Mouse (Mus musculus) G1E-ER4 (cell line): ENCODE results near the gene Peak1. TPM values are rescaled to one million over a fixed set of nuclear protein-coding genes. Genes with fewer than 3 reads are reported as not detected.

Experiments
- GATA1 ChIP-seq: IDR thresholded peaks from one replicate; pipeline ENCODE4 v1.8.0; 2012; ENCODE audit warnings: low read length, inconsistent platforms
- polyA plus RNA-seq: library from polyadenylated mRNA; stranded (reverse); fragments of >175 nt; gene quantifications from 2 replicates; pipeline ENCODE4 v1.2.3, GENCODE M21; 2012

Gene Peak1
- polyA plus RNA-seq, 1 experiment, result 1.8 TPM

DNA sequence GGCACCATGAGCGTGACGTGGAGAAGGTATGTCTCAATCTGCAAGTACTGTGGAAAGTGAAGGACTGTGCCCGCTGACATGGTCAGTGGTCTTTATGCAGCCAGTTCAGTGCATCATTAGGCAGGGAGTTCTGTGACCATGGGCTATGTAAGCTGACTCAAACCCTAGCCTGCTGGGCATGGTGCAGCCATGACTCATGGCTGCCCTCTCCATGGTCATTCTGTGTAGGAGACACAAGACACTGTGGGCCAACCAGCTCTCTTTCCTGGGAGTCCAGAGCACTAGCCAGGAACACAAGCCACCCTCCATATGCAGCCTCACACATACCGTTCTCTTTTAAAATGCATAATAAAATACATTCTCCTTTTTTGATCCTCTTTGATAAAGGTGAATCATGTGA is 213.6 kb downstream of the Peak1 start:
- no peak for TF ChIP-seq GATA1

DNA sequence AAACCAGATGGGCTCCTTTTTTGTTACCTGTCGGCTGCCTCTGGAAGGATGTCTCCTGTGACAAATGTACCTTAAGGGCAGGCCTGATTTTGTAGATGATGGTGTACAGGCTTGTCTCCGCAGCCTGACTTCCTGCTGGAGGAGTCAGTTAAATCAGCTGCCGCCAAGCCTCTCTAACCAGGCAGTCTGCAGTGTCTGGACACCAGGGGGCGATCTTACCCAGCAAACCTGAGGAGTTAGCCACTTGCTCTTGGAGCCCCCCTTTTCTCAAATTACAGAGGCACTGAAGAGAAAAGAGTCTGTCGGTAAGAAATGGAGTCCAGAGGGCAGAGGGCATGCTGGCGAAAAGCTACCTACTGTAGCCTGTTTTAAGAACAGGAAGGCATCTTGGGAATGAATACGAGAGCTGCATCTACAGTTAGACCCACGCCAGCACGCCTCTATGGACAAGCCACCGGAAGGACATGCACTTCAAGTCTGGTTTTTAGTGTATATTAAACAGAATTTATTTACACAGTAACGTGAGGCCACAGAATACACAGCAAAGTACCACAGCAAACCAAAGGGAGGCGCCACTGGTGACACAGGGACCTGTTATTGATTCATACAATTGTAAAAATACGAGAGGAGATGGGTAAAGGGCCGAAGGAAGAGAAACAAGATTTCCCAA is 217.1 kb downstream of the Peak1 start:
- no peak for TF ChIP-seq GATA1

DNA sequence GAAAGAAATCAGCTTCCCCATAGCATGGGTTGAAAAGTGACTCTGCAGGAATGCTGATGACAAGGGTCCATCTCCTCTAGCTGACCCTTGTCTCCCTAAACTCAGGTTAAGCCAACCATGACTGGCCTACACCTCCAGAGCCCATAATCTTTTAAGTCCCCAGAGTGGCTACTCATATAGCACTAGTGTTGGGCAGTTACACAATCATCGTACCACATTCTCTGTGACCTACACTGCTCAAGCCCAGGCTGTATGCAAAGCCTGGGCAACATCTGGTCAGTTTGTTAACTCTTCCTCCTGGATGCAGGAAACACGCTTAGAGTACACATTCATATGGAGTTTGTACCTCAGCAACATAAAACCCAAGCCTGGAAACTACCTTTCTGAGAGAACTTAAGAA is 217.7 kb downstream of the Peak1 start:
- no peak for TF ChIP-seq GATA1

DNA sequence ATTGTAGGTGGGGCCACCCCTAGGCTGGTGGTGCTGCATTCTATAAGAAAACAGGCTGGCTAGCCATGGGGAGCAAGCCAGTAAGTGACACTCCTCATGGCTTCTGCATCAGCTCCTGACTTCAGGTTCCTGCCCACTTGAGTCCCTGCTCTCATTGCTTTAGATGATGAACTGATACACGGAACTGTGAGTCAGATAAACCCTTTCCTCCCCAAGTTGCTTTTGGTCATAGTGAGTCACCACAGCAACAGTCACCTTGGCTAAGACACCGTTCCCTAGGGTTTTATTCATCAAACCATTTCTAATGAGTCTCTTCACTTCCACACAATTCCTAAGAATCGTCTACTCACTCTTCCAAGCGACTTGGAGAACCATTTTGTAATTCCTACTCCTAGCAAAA is 220.9 kb downstream of the Peak1 start:
- no peak for TF ChIP-seq GATA1

DNA sequence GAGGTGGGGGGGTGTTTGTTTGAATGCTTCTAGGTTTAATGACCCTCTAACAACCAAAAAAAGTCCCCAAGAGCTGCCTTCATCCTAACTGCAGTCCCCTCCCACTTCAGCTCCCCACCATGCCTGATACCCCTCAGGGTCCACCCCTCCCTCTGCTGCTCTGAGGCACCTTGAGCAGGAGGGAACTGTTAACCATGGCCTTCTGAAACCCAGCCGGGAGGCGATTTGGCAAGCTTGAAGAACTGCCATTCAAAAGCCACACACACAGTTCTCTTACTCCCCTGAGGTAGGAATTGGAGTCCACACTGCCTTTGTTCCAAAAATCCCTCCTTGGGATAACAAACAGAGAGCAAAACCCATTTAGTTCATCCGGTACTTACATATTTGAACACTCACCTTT is 222.7 kb downstream of the Peak1 start:
- TF ChIP-seq GATA1, result no peak

DNA sequence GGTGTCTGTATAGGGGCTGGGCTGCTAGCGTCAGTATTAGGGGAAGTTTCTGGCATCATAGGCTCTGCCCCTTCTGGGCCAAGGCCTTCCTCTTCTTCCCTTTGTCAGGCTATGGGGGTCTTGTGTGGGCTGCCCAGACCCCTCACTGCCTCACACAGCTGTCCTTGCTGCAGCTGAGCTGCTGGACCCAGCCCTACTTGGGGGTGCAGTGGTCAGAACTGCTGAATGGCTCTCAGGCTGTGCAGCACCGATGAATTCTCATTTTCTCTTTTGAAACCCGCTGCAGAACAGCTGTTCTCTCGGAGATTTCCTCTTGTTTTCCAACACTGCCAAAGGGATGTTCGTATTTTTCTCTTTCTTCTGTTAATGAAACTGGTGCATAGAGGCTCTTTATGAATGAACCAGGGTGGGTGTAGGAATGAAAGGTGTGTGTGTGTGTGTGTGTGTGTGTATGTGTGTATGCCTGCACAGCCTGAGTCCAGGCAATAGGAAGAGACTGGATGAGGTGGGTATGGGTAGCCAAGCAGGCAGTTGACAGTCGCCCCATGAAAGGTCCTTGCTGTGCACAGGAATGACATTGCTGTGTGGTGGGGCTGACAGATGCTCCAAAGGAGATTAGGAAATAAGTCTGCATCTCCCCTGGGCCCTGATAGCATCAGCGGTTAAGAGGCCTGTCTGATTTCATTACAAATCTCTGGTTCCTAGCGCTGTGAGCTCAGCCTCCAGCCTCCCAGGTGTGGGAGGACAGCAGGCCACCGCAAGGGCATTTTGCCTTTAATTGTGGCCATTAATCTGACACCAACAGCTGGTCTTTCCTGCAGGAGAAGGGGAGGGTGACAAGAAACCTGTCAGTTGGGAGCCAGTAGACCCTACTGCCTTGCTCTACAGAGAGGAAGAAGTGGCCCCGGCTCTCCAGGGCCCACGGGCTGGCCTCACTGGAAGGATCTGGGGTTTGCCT is 226.1 kb downstream of the Peak1 start:
- TF ChIP-seq GATA1, result no peak

DNA sequence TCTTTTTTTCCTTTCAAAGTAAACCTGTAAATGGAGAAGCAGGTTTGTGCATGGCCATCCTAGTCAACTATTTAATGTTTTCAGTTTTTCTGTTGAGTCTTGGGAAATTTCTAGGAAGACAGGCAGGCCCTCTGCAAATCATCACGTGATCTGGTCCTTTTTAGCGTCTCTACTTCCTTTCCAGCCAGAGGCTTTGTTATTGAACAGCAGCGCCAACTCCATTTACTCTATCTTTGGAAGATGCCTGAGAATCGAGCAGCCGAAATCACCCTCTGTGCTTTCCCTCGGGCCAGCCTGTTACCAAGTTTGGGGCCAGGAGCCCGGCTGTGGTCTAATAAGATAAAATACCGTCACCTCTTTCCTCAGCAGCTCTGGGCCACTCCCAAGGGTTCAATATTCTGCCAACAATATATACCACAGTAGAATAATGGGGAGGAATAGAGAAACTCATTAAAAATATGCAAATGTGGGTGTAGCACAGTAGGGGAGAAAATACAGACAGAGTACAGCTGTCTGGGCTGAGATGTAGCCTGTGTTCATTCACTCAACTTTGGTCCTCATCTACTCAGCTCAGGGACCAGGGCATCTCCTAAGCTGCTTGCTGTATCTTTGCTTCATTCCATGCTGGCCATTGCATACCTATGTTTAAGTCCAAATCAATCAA is 237.6 kb downstream of the Peak1 start:
- no peak for TF ChIP-seq GATA1

DNA sequence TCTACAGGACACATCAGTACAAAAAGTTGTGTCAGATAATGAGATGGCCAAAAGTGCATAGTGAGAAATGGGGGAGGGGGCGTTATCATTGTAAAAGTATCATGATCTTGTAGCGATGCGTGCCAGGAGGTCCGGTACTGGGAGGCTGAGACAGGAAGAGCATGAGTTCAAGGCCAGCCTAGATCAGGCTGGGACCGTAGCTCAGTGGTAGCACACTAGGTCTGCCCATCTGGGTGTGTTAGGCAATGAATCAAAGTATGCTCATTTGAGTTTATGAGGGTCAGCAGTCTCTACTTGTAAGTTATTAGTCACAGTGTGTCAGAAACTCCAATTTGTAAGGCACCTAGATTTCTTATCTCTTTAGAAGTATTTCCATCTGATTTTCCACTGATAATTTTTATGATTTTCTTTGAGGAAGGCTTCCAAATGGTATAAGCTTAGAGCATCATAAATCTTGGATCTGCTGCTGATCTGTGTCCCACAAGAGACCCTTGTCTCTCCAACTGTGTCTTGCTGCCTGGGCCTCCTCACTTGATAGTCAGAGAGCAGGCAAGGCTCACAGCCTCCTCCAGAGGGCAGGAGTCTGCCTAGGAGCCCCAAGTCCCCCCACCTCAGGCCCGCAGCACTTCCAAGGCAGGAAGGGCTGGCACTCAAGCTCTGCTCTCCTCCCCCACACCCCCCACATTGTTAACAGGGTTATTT is 238.3 kb downstream of the Peak1 start:
- TF ChIP-seq GATA1, result no peak

DNA sequence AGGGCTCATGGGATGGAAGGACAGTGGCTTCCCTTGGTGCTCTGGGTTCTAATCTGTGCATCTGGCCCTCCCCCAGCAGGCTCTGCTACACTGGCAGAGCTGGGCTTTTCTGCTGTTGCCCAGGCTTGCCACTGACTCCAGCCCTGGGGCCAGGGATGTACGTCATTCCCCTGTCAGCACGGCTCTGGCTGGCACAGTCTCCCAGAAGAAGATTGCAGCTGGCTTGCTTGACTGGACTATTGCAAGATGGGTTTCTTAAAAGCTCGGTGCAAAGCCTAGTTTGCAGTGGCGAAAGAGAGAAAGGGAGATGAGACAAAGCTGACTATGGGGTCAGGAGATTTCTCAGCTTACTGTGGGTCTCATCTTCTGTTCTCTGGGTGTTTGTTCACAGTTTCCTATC is 240.5 kb downstream of the Peak1 start:
- no peak for TF ChIP-seq GATA1

DNA sequence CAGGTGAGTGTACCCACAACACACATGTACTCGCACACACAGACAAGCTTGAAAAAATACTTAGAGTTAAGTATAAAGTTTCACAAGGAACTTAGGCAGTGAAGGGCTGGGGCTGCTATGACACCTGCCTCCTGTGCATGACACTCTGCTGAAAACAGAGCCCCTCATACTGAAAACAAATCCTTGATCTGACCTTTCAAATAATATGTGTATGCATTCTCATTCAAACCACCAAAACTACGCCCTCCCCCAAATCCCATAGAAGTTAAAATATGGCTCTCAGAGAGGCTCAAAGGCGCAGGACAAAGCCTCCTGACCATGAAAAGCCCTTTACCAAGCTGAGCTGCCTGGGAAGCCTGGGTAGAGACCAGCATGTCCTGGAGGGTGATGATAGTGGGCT is 242.6 kb downstream of the Peak1 start:
- TF ChIP-seq GATA1, result no peak

DNA sequence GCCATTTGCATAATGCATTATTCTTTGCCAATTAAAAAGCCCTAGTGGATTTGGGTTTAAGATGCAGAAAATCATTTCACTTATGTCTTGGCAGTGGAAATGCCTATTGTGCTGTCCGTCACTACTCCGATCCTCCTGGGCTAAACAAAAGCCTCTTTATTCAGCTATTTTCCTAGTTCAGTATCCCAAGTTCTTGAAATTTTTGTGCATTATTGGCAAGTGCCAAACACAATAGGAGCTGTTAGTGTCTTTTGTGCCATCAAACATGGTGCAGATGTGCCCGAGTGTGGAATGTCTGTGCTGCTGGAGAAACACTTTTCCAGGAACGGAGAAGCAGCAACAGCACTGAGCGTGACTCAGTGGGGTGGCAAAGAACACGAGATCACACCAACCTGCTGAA is 250.2 kb downstream of the Peak1 start:
- no peak for TF ChIP-seq GATA1

DNA sequence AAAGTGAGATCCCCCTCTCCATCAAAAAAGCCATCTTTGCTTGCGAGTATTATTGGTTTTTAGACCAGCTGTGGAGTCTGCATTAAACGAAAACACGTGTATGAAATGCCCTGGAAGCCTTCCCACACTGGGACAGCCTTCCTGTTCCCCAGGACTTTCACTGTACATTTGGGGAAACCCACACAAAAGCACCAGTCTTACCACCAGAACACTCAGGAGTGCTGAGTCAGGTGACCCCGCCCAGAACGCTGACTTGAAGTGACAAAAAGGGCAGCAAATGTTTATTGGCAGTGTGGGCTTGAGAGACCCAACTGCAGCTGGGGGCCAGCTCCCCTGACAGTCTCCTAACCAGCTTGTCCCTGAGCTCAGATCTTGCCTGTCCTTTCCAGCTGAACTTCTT is 251.7 kb downstream of the Peak1 start:
- TF ChIP-seq GATA1, result no peak

DNA sequence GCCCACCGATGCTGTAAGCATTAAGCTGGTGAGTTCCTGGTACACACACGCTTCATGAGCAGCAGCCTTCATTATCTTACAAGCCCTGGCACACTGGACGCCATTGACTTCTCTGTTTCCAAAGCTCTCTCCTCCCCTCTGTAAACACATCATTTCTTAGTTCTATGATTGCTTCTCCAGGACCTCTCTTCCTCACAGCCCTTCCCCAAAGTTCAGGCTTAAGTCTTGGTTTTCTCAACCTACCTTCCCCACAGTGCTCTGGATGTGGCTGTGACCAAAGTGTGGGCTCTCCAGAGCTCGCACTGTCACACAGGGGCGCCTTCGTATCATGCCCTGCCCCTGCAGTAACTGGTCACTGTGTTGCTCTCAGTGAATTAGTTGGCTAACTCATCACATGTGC is 252.5 kb downstream of the Peak1 start, which contains the start of gene Tspan3:
TSS of gene Tspan3 (minus strand) at position 101 of the 400 bp plus-strand sequence.
- TF ChIP-seq GATA1, result no peak

DNA sequence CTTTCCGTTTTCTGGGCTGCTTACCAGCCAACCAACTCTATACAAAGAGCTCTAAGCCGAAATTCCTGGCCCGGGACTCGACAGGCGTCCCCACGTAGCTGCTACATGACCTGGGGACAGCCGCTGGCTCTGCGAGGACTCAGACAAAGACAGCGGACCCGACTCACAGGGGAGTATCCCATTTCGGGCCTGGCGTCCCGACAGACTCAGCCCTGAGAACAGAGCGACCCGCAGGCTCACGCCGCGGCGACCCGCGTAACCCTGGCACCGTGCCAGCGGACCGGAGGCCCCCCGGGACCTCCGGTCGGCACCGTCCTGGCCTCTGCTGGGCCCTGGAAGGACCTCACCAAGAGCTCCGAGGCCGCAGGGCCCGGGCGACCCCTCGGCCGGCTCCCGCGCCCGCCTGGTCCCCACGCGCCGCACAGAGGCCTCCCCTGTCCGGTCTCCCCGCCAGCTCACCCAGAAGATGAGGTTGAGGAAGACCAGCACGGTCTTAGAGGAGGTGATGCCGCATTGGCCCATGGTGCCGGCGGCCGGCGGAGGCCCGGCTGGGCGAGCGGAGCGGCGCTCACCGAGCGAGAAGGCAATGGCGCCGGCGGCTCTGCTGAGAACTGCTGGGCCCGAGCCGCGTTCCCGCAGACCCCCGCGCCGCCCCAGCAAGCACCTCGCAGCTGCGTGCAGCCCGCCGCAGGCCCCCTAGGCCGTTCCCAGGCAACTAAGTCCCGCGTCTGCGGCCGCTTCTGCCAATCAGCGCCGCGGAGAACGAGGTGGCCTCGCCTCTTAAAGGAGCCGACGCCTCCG is 257.3 kb downstream of the Peak1 start:
- no peak for TF ChIP-seq GATA1

DNA sequence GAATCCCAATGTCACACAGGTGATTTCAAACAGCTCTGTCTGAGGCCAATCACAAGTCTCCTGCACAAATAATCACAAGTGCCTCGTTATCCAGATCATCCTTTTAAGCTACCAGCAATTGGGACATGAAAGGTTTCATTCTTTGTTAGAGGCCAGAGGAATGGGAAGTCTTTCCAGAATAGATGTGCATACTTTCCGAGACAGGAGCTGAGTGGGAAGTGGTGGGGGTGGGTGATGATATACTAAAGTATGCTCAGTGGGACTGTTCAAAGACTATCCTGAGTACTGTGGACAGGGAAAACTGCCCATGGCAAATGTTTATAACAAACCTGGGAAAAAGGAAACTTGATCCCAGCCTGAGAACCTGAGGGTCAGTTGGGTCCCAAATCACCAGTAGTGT is 258.4 kb downstream of the Peak1 start:
- TF ChIP-seq GATA1, result no peak
